In the genomic region with DNA sequence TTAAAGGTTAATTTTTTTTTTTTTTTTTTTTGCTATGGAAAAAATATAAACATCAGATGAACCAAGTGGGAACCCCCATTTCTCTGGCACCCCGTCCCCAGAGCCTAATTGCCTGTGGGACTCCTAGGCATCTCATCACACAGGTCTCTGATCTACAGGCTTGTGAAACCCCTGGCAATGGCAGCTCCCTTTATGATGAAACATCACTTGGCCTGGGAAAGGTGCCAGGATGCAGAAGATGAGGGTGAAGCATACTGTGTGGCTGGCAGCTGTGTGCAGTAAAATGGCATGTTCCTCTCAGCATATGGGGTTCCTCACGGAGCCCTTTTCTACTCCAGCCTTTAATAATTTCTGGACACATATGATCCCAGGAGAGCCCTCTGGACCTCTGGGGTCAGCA, we compare ENCODE assay signal across 8 mouse cellular contexts. TPM values are rescaled to one million over a fixed set of nuclear protein-coding genes. Genes with fewer than 3 reads are reported as not detected.
DNase-seq lines count a peak whose midpoint lies in the region; ATAC-seq and TF ChIP-seq lines count a peak whose summit lies in the region.

No protein-coding gene starts in this region.

- H3K4me3 ChIP-seq in limb, embryonic 12.5 days (replicated peaks) = no peak overlapping the region
- H3K4me3 ChIP-seq in limb, embryonic 10.5 days = no peak overlapping the region
- H3K4me3 ChIP-seq in forebrain, embryonic 14.5 days (ENCODE audit: low read depth, low read length) = no peak overlapping the region
- no peak overlapping the region for H3K4me3 ChIP-seq in thymus, adult 2 months (ENCODE audit: control insufficient read depth, insufficient read depth, low read length)

- TF ChIP-seq POLR2A in thymus, adult 2 months (IDR thresholded peaks at IDR 0.05; ENCODE audit: control insufficient read depth, extremely low read depth, insufficient read depth, low read length, poor library complexity) = no peak

- peak overlapping the region; percentile 41; the same call in 1 of the 2 replicates for H3K27ac ChIP-seq in limb, embryonic 12.5 days
- H3K27ac ChIP-seq in limb, embryonic 10.5 days = no peak overlapping the region
- peak overlapping the region; percentile 52; the same call in 1 of the 2 replicates for H3K27ac ChIP-seq in forebrain, embryonic 14.5 days (ENCODE audit: low read depth, low read length)
- no peak overlapping the region for H3K27ac ChIP-seq in thymus, adult 2 months (ENCODE audit: control insufficient read depth, insufficient read depth, low read length)

- no peak for TF ChIP-seq CTCF in thymus, adult 2 months (IDR thresholded peaks at IDR 0.05; ENCODE audit: borderline replicate concordance, control insufficient read depth, extremely low read depth, insufficient read depth, low read length, poor library complexity)

- no peak for ATAC-seq in limb, embryonic 12.5 days (ENCODE audit: insufficient number of reproducible peaks, insufficient read depth, low FRiP score, low TSS enrichment, low read depth)
- ATAC-seq in forebrain, embryonic 14.5 days = peak; percentile 80

- DNase-seq in limb, embryonic 10.5 days (ENCODE audit: low spot score) = no peak
- peak; percentile 14 to 15 for DNase-seq in adrenal gland, postnatal 4 days (ENCODE audit: low spot score in 2 of 2)
- peak; percentile 82 for DNase-seq in forebrain, embryonic 14.5 days (ENCODE audit: low spot score)
- DNase-seq in lung, postnatal 14 days = peak; percentile 30
- DNase-seq in thymus, adult 2 months = no peak
- DNase-seq in embryo, embryonic 9.5 days (ENCODE audit: extremely low spot score) = no peak
- no peak for DNase-seq in heart, adult 8-10 months (ENCODE audit: low spot score)

- no peak overlapping the region for H3K9ac ChIP-seq in limb, embryonic 12.5 days (replicated peaks)
- H3K9ac ChIP-seq in forebrain, embryonic 14.5 days (ENCODE audit: low read length) = no peak overlapping the region

- H3K4me2 ChIP-seq in limb, embryonic 12.5 days = no peak overlapping the region
- no peak overlapping the region; the same call in 1 of the 2 replicates for H3K4me2 ChIP-seq in forebrain, embryonic 14.5 days (ENCODE audit: low read length)

- H3K4me1 ChIP-seq in limb, embryonic 12.5 days (replicated peaks) = peaks cover 14% of the 10 kb centered on the region; the same call in 1 of the 2 replicates
- H3K4me1 ChIP-seq in limb, embryonic 10.5 days = 0 out of 2 replicates have a peak, but pooled peaks cover 2% of the 10 kb centered on the region
- peaks cover 34% of the 10 kb centered on the region for H3K4me1 ChIP-seq in forebrain, embryonic 14.5 days (ENCODE audit: control insufficient read depth, insufficient read depth, low read length)
- H3K4me1 ChIP-seq in thymus, adult 2 months (replicated peaks; ENCODE audit: control insufficient read depth, insufficient read depth, low read length) = no peaks in the 10 kb centered on the region

- WGBS in limb, embryonic 12.5 days = 58% methylated on average over 2 of the region's 2 CpGs
- WGBS in limb, embryonic 10.5 days = 76% methylated on average over 2 of the region's 2 CpGs
- 24% methylated on average over 2 of the region's 2 CpGs for WGBS in forebrain, embryonic 14.5 days
- 77% methylated on average over 2 of the region's 2 CpGs for WGBS in thymus, adult 2 months

- no peaks in the 10 kb centered on the region for H3K27me3 ChIP-seq in limb, embryonic 12.5 days
- H3K27me3 ChIP-seq in limb, embryonic 10.5 days (ENCODE audit: low read depth, poor library complexity, severe bottlenecking) = no peaks in the 10 kb centered on the region
- no peaks in the 10 kb centered on the region for H3K27me3 ChIP-seq in forebrain, embryonic 14.5 days (replicated peaks; ENCODE audit: control insufficient read depth, insufficient read depth, low read length)
- H3K27me3 ChIP-seq in thymus, adult 2 months (ENCODE audit: control insufficient read depth, insufficient read depth, low read length) = no peaks in the 10 kb centered on the region

- H3K36me3 ChIP-seq in limb, embryonic 12.5 days = no peaks in the 10 kb centered on the region
- H3K36me3 ChIP-seq in limb, embryonic 10.5 days = no peaks in the 10 kb centered on the region
- no peaks in the 10 kb centered on the region for H3K36me3 ChIP-seq in forebrain, embryonic 14.5 days (ENCODE audit: control insufficient read depth, insufficient read depth, low read length)
- H3K36me3 ChIP-seq in thymus, adult 2 months (ENCODE audit: control insufficient read depth, insufficient read depth, low read length) = no peaks in the 10 kb centered on the region

- no peaks in the 10 kb centered on the region for H3K9me3 ChIP-seq in limb, embryonic 12.5 days
- H3K9me3 ChIP-seq in limb, embryonic 10.5 days (replicated peaks) = no peaks in the 10 kb centered on the region
- no peaks in the 10 kb centered on the region for H3K9me3 ChIP-seq in forebrain, embryonic 14.5 days (replicated peaks; ENCODE audit: control insufficient read depth, low read length)

RNA-seq across cellular contexts. Expression of gene Ncam1, which starts 40.3 kb away (rescaled TPM):
- polyA plus RNA-seq in limb, embryonic 12.5 days (2016; fragmentation: Nextera tagmentation; extraction: Ambion mirVana) = 48.7 and 59.2 TPM in 2 replicates
- polyA plus RNA-seq in limb, embryonic 10.5 days (2016; fragmentation: Nextera tagmentation; extraction: Ambion mirVana) = 17.5 and 27.9 TPM in 2 replicates
- 100 to 1,000 TPM; 107 to 130 TPM for total RNA-seq in adrenal gland, postnatal 4 days (2021)
- polyA plus RNA-seq in forebrain, embryonic 14.5 days (2014; fragmentation: Nextera tagmentation; extraction: Ambion mirVana) = 163 and 219 TPM in 2 replicates
- 0.99 and 1.1 TPM in 2 replicates for polyA plus RNA-seq in thymus, adult 2 months (2012; rRNA removed)
- 1 to 10 TPM; 3.1 to 4.0 (median 3.3) TPM for total RNA-seq in heart, adult 8-10 months (2022)

Comparison
In these comparisons a context has a peak if more than half of its experiments do, and no peak if none do; other contexts are left out.
1. H3K27ac ChIP-seq: peak in limb, embryonic 12.5 days (single experiment) and forebrain, embryonic 14.5 days (single experiment); none in limb, embryonic 10.5 days (single experiment) and thymus, adult 2 months (single experiment).
2. DNase-seq: peak in adrenal gland, postnatal 4 days (2 of 2), forebrain, embryonic 14.5 days (single experiment) and lung, postnatal 14 days (single experiment); none in limb, embryonic 10.5 days (single experiment), thymus, adult 2 months (single experiment), embryo, embryonic 9.5 days (single experiment) and heart, adult 8-10 months (single experiment).